Mouse (Mus musculus) embryonic fibroblast, embryonic 13.5 days (primary cell): ENCODE measurements around the gene Zfp853.

Source experiments
- CTCF ChIP-seq: IDR thresholded peaks from 2 replicates; pipeline ENCODE4 v1.5.1; 2011; ENCODE audit warnings: mild to moderate bottlenecking, control low read depth, low read length, moderate library complexity, borderline replicate concordance; ENCODE audit not compliant: insufficient read depth
- POLR2A ChIP-seq: IDR thresholded peaks from 2 replicates; pipeline ENCODE4 v1.6.1; 2011; ENCODE audit warnings: low read depth, mild to moderate bottlenecking, control low read depth, low read length, moderate library complexity

DNA sequence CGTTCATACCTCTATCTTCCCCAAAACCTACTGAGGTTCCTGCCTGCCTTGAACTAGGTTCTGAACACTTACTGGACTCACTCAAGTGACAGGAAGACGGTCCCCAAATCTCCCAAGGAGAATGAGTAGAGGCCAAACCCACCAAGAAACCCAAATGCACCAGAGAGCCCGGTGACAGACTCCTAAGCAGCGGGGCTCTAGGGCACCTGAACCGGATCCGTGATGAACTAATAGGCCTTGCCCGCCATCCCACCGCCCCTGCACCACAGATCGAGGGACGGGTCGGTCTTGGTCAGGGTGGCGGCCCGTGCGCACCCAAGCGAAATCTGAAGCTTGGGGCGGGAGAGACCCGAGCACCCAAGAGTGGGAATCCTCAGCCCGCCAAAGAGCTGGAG is 40.6 kb downstream of the Zfp853 start:
- TF ChIP-seq CTCF (no peak), POLR2A (no peak)
